Mouse (Mus musculus) intestine, embryonic 15.5 days (tissue): ENCODE data around the gene Igfbpl1. TPM values are rescaled to one million over a fixed set of nuclear protein-coding genes. Genes with fewer than 3 reads are reported as not detected.

Experiments
- ATAC-seq: fragments of 200-750 bp; cut with Nextera tagmentation; 2 replicates; pipeline ENCODE4 v1.8.0; 2017; ENCODE audit warnings: moderate TSS enrichment, moderate library complexity
- H3K27ac ChIP-seq: fragments of 300-500 bp; sonication (generic); 2 replicates; pipeline ENCODE4 v1.5.1; 2015; ENCODE audit warnings: mild to moderate bottlenecking, inconsistent platforms
- H3K27me3 ChIP-seq: fragments of 300-500 bp; sonication (generic); replicated peaks from 2 replicates; pipeline ENCODE4 v1.6.1; 2015; ENCODE audit warnings: inconsistent platforms
- H3K36me3 ChIP-seq: fragments of 300-500 bp; sonication (generic); 2 replicates; pipeline ENCODE4 v1.6.1; 2015; ENCODE audit warnings: inconsistent platforms
- H3K4me1 ChIP-seq: fragments of 300-500 bp; sonication (generic); replicated peaks from 2 replicates; pipeline ENCODE4 v1.6.1; 2015; ENCODE audit warnings: inconsistent platforms
- H3K4me2 ChIP-seq: fragments of 300-500 bp; sonication (generic); replicated peaks from 2 replicates; pipeline ENCODE4 v1.6.1; 2015; ENCODE audit warnings: mild to moderate bottlenecking, inconsistent platforms
- H3K4me3 ChIP-seq: fragments of 300-500 bp; sonication (generic); replicated peaks from 2 replicates; pipeline ENCODE4 v1.5.1; 2015; ENCODE audit warnings: inconsistent platforms
- H3K9ac ChIP-seq: fragments of 300-500 bp; sonication (generic); 2 replicates; pipeline ENCODE4 v1.6.1; 2015; ENCODE audit warnings: inconsistent platforms
- H3K9me3 ChIP-seq: fragments of 300-500 bp; sonication (generic); 2 replicates; pipeline ENCODE4 v1.6.1; 2016; ENCODE audit warnings: inconsistent platforms
- WGBS: fragments of 180-500 bp; shearing (Covaris S2); methylation state at CpG from one replicate; pipeline ENCODE4 v1.1.7; 2015; 5-methylcytosine and 5-hydroxymethylcytosine counted together
- polyA plus RNA-seq: library from polyadenylated mRNA; unstranded; fragments of >200 nt; fragmentation: Nextera tagmentation; extraction: Ambion mirVana; gene quantifications from 2 replicates; pipeline ENCODE4 v1.2.1, GENCODE M21; 2015

The Igfbpl1 gene
- polyA plus RNA-seq, 1 experiment from 2014 or later: 0.53 TPM

DNA sequence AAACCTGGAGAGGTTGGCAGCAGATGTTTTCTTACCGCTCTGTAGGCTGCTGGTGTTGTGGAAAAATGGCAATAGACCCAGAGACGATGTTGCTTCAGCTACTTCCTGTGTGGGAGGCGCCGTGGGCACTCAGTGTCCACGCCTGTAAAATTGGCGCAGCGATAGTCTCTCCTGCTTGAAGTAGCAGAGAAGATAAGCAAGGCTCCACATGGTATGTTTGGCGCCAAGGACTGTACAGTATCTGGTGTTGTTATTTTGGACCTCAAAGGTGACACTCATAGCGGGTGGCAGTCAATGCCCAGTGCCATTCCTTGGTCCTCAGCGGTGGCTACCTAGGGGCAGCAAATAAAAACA is 62.6 kb downstream of the Igfbpl1 start:
- H3K9me3 ChIP-seq: no peaks in the 10 kb centered on the region
- H3K27me3 ChIP-seq: no peaks in the 10 kb centered on the region
- no peak overlapping the region for H3K27ac ChIP-seq
- peak overlapping the region; percentile 50 for H3K4me2 ChIP-seq
- 29% methylated on average over 10 of the region's 10 CpGs for WGBS
- no peak overlapping the region for H3K9ac ChIP-seq
- no peaks in the 10 kb centered on the region for H3K36me3 ChIP-seq
- peaks cover 53% of the 10 kb centered on the region for H3K4me1 ChIP-seq
- 0 out of 2 replicates have a peak overlapping the region, but pooled peaks have one; percentile 6 for H3K4me3 ChIP-seq
- no peak for ATAC-seq

- 0 out of 2 replicates have a peak overlapping the region, but pooled peaks have one; percentile 18 for H3K9ac ChIP-seq
- H3K4me2 ChIP-seq: peak overlapping the region; percentile 50
- WGBS: 18% methylated on average over 18 of the region's 18 CpGs
- H3K4me3 ChIP-seq: 0 out of 2 replicates have a peak overlapping the region, but pooled peaks have one; percentile 6
- no peaks in the 10 kb centered on the region for H3K9me3 ChIP-seq
- no peak for ATAC-seq
- peaks cover 47% of the 10 kb centered on the region for H3K4me1 ChIP-seq
- H3K27me3 ChIP-seq: no peaks in the 10 kb centered on the region
- no peaks in the 10 kb centered on the region for H3K36me3 ChIP-seq
- H3K27ac ChIP-seq: peak overlapping the region; percentile 38
These were observed 63.2 kb downstream of the Igfbpl1 start for GRCm38 (mm10) chr4:45763288-45764140.

DNA sequence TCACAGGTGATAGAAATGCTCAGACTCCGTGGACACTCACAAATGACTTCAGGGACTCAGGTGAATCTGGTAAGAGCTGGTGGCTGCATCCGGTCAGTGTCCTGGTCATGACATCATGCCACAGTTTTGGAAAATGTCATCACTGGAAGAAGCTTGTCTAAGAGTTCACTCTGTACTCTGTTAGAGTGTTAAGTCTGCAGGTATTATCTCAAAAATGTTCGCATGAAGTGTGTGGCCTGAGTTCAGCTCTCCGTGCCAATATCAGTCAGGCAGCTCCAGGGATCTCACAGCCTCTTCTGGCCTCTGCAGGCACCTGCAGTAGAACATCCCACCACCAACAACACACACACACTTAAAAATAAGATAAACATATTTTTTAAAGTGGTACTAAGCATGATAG is 64.1 kb downstream of the Igfbpl1 start:
- Histone ChIP-seq H3K9me3 (no peaks in the 10 kb centered on the region), H3K27ac (no peak overlapping the region), H3K27me3 (no peaks in the 10 kb centered on the region), H3K9ac (no peak overlapping the region), H3K4me2 (no peak overlapping the region), H3K4me1 (peaks cover 44% of the 10 kb centered on the region), H3K36me3 (no peaks in the 10 kb centered on the region), H3K4me3 (no peak overlapping the region)
- no peak for ATAC-seq
- 88% methylated on average over 4 of the region's 4 CpGs for WGBS

Other genes with a start within 250 kb of the Igfbpl1 start
- gene Aldh1b1, start 27.9 kb downstream of the Igfbpl1 start, polyA plus RNA-seq: 428 and 484 TPM in 2 replicates
- 6.6 and 7.1 TPM in 2 replicates for gene Stra6l, start 21.7 kb upstream of the Igfbpl1 start, polyA plus RNA-seq
- 0.06 and 0.14 TPM in 2 replicates for gene Ccdc180, start 63.4 kb upstream of the Igfbpl1 start, polyA plus RNA-seq
- 27.1 and 29.0 TPM in 2 replicates for gene Tdrd7, start 138.4 kb upstream of the Igfbpl1 start, polyA plus RNA-seq
- gene Tmod1, start 212.0 kb upstream of the Igfbpl1 start, polyA plus RNA-seq: 3.2 and 3.3 TPM in 2 replicates